Mouse (Mus musculus): ENCODE data around the gene 1700017B05Rik. TPM values are rescaled to one million over a fixed set of nuclear protein-coding genes. Genes with fewer than 3 reads are reported as not detected.

Gene 1700017B05Rik
- polyA plus RNA-seq, 1 experiment from 2014 or later: 24.6 TPM

DNA sequence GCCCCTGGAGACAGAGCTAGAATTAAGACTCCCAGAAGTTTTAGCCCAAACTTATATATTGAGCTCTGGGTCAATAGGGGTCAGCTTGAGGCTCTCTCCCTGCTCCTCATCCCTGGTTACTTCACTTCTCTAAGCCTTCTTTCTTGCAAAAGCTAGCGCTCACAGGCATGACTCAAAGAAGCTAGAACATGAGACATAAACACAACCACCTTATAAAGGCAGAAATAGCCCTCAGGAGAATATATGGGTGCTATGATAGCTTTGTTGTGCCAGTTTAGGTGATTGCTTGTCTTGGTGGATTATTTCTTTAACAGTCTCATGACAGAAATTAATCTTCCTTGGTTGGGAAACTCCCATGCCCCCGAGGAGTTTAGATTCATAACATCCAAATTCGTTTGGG, 32.5 kb upstream of the 1700017B05Rik start:
- peaks cover 3% of the 10 kb centered on the region; the same call in 1 of the 2 replicates for H3K9me3 ChIP-seq (replicated peaks)
- no peak for ATAC-seq (replicated peaks; ENCODE audit: low FRiP score)
- H3K27ac ChIP-seq: no peak overlapping the region
- H3K9ac ChIP-seq: no peak overlapping the region
- no peaks in the 10 kb centered on the region for H3K36me3 ChIP-seq
- H3K4me1 ChIP-seq: peaks cover 4% of the 10 kb centered on the region
- 72% methylated on average over 3 of the region's 3 CpGs for WGBS
- no peak overlapping the region for H3K4me3 ChIP-seq (replicated peaks)
- no peak overlapping the region for H3K4me2 ChIP-seq
- no peaks in the 10 kb centered on the region for H3K27me3 ChIP-seq

- no peak overlapping the region for H3K9ac ChIP-seq
- H3K27me3 ChIP-seq: no peaks in the 10 kb centered on the region
- H3K4me2 ChIP-seq: no peak overlapping the region
- no peaks in the 10 kb centered on the region for H3K36me3 ChIP-seq
- H3K4me3 ChIP-seq (replicated peaks): no peak overlapping the region
- WGBS: 90% methylated on average over 6 of the region's 6 CpGs
- no peak overlapping the region for H3K27ac ChIP-seq
- H3K9me3 ChIP-seq (replicated peaks): no peaks in the 10 kb centered on the region
- peaks cover 19% of the 10 kb centered on the region for H3K4me1 ChIP-seq
- ATAC-seq (replicated peaks; ENCODE audit: low FRiP score): no peak
Observed at GRCm38 (mm10) chr9:57287183-57287582, 24.8 kb upstream of the 1700017B05Rik start.

- Histone ChIP-seq H3K4me2 (no peak overlapping the region), H3K36me3 (no peaks in the 10 kb centered on the region), H3K4me3 (replicated peaks) (no peak overlapping the region), H3K27me3 (no peaks in the 10 kb centered on the region), H3K4me1 (peaks cover 48% of the 10 kb centered on the region), H3K27ac (no peak overlapping the region), H3K9me3 (replicated peaks) (no peaks in the 10 kb centered on the region), H3K9ac (no peak overlapping the region)
- no peak for ATAC-seq (replicated peaks; ENCODE audit: low FRiP score)
- WGBS: 65% methylated on average over 4 of the region's 4 CpGs
Observed at GRCm38 (mm10) chr9:57283311-57283710, 20.9 kb upstream of the 1700017B05Rik start.

GRCm38 (mm10) chr9:57282686-57283085, 20.3 kb upstream of the 1700017B05Rik start:
- Histone ChIP-seq H3K9me3 (replicated peaks) (no peaks in the 10 kb centered on the region), H3K27ac (no peak overlapping the region), H3K27me3 (no peaks in the 10 kb centered on the region), H3K4me1 (peaks cover 54% of the 10 kb centered on the region), H3K36me3 (no peaks in the 10 kb centered on the region), H3K9ac (no peak overlapping the region), H3K4me3 (replicated peaks) (no peak overlapping the region), H3K4me2 (no peak overlapping the region)
- WGBS: 65% methylated on average over 3 of the region's 3 CpGs
- ATAC-seq (replicated peaks; ENCODE audit: low FRiP score): no peak

- peak overlapping the region; percentile 19; the same call in 1 of the 2 replicates for H3K4me3 ChIP-seq (replicated peaks)
- ATAC-seq (replicated peaks; ENCODE audit: low FRiP score): peak; percentile 75
- no peak overlapping the region; the same call in 1 of the 2 replicates for H3K9ac ChIP-seq
Observed at GRCm38 (mm10) chr9:57281549-57281948, 19.1 kb upstream of the 1700017B05Rik start.

DNA sequence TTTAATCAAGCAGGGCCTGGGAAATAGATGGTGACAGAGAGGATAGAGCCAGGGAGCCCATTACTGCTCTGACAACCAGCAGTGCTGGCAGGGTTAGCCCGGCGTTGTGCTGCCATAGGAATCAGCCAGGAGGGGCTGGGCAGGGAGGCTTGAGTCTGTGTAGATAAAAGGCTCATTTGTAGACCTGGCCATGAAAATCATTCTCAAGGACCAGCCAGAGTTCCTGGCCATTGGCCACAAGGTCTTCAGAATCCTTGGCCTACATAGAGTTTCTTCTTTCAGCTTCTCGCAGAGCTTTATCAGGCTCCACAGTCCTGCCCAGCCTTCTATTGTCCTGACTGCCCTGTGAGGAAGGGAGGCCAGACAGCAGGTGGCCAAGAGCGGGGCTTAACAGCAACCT, 17.0 kb upstream of the 1700017B05Rik start:
- Histone ChIP-seq H3K4me1 (peaks cover 57% of the 10 kb centered on the region), H3K36me3 (no peaks in the 10 kb centered on the region), H3K9ac (no peak overlapping the region), H3K27me3 (no peaks in the 10 kb centered on the region), H3K4me3 (replicated peaks) (no peak overlapping the region), H3K4me2 (no peak overlapping the region), H3K9me3 (replicated peaks) (no peaks in the 10 kb centered on the region), H3K27ac (0 out of 2 replicates have a peak overlapping the region, but pooled peaks have one; percentile 3)
- WGBS: 55% methylated on average over 4 of the region's 4 CpGs
- no peak for ATAC-seq (replicated peaks; ENCODE audit: low FRiP score)

More at GRCm38 (mm10) chr9:57281549-57281948, 19.1 kb upstream of the 1700017B05Rik start:
- no peaks in the 10 kb centered on the region for H3K27me3 ChIP-seq
- H3K27ac ChIP-seq: no peak overlapping the region
- H3K9me3 ChIP-seq (replicated peaks): no peaks in the 10 kb centered on the region
- WGBS: 14% methylated on average over 20 of the region's 20 CpGs
- no peaks in the 10 kb centered on the region for H3K36me3 ChIP-seq
- H3K4me1 ChIP-seq: peaks cover 57% of the 10 kb centered on the region
- H3K4me2 ChIP-seq: peak overlapping the region; percentile 57

GRCm38 (mm10) chr9:57278268-57278667, 15.9 kb upstream of the 1700017B05Rik start:
- no peaks in the 10 kb centered on the region for H3K27me3 ChIP-seq

GRCm38 (mm10) chr9:57276311-57276710, 13.9 kb upstream of the 1700017B05Rik start:
- no peaks in the 10 kb centered on the region for H3K9me3 ChIP-seq (replicated peaks)
- H3K27me3 ChIP-seq: no peaks in the 10 kb centered on the region
- H3K4me1 ChIP-seq: peaks cover 41% of the 10 kb centered on the region
- H3K27ac ChIP-seq: no peak overlapping the region
- no peak for ATAC-seq (replicated peaks; ENCODE audit: low FRiP score)
- no peak overlapping the region for H3K4me3 ChIP-seq (replicated peaks)
- H3K9ac ChIP-seq: no peak overlapping the region
- no peaks in the 10 kb centered on the region for H3K36me3 ChIP-seq
- H3K4me2 ChIP-seq: no peak overlapping the region

More at GRCm38 (mm10) chr9:57278268-57278667, 15.9 kb upstream of the 1700017B05Rik start:
- WGBS: 53% methylated on average over 4 of the region's 4 CpGs
- H3K4me1 ChIP-seq: peaks cover 53% of the 10 kb centered on the region
- ATAC-seq (replicated peaks; ENCODE audit: low FRiP score): no peak
- H3K9me3 ChIP-seq (replicated peaks): no peaks in the 10 kb centered on the region
- no peak overlapping the region for H3K9ac ChIP-seq
- H3K27ac ChIP-seq: no peak overlapping the region
- H3K4me3 ChIP-seq (replicated peaks): no peak overlapping the region
- H3K4me2 ChIP-seq: no peak overlapping the region
- no peaks in the 10 kb centered on the region for H3K36me3 ChIP-seq

- Histone ChIP-seq H3K9ac (no peak overlapping the region), H3K9me3 (replicated peaks) (no peaks in the 10 kb centered on the region), H3K27me3 (no peaks in the 10 kb centered on the region), H3K4me1 (peaks cover 47% of the 10 kb centered on the region), H3K4me2 (no peak overlapping the region), H3K36me3 (no peaks in the 10 kb centered on the region), H3K27ac (no peak overlapping the region), H3K4me3 (replicated peaks) (no peak overlapping the region)
- 36% methylated on average over 6 of the region's 6 CpGs for WGBS
- no peak for ATAC-seq (replicated peaks; ENCODE audit: low FRiP score)
Observed at GRCm38 (mm10) chr9:57273805-57274494, 11.5 kb upstream of the 1700017B05Rik start.

DNA sequence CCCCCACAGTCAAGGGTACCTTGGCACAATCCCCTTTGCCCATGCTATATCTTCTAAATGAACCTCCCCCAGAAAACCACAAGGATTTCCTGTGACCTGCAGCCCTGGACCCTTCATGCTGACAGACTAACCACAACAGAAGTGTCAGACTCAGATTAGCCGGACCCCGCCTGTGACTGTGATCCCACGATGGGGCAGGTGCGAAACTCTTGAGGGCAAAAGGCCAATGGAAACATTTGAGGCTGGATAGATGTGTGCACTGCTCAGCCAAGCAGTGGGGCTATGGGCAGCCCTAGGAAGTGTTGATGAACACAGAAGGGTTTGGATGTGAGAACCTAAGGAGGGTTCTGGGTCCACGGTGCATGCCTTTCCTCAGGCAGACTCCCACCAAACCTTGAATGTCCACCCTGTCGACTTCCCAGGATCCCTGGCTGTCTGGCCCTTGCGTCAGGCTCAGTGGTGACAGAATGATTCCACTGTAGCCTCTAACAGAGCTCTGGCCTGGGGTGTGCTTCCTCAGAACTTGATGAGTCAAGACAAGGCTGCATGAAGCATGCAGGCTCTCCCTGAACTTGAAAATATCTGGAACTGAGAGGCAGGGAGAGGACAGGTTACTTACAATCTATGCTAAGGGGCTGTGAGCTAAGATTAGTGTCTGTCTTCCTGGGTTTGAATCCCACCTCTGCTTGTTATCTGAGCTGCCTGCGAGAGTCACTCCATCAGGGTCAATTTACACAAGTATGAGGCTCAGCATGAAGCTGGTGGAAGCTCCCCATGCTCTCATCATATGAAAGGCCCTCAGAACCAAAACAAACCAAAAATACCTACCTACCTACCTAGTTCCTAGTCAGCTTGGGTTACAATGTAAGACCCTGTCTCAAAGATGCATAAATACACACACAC, 10.7 kb upstream of the 1700017B05Rik start:
- Histone ChIP-seq H3K4me2 (no peak overlapping the region), H3K4me3 (replicated peaks) (no peak overlapping the region), H3K9ac (no peak overlapping the region), H3K36me3 (no peaks in the 10 kb centered on the region), H3K4me1 (peaks cover 43% of the 10 kb centered on the region), H3K27me3 (no peaks in the 10 kb centered on the region), H3K27ac (no peak overlapping the region), H3K9me3 (replicated peaks) (no peaks in the 10 kb centered on the region)
- ATAC-seq (replicated peaks; ENCODE audit: low FRiP score): no peak
- WGBS: 62% methylated on average over 8 of the region's 8 CpGs

DNA sequence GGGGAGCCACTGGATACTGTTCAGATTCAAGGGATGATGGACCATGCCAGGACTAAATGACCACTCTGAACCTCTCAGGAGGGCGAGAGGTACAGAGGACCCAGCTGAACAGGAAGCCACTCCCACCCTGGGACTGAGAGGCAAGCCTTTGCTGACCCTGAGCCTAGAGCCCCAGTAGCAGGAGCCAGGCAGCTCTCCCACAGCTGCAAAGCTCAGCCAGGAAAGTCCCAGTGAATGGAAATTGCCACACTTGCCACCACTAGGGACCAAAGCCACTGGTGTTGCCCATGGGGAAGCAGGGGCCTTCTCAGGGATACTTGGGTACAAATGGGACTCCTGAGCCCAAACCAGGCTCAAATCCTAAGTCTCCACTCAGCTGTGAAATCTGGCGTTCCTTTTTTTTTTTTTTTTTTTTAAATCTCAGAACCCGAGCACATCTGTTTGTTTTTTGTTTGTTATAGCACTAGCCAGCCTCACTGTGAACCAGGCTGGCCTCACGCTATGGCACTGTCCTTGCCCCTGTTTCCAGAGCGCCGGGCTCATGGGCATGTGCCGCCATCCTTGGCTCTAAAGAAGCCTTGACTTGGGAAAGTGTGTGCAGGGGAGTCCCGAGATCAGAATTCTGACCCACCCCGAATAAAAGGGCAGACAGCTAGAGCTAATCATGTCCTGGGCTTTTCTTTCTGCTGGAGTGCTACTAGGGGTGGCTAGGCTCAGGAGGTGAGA, 9.6 kb upstream of the 1700017B05Rik start:
- Histone ChIP-seq H3K36me3 (no peaks in the 10 kb centered on the region), H3K4me3 (replicated peaks) (no peak overlapping the region), H3K9me3 (replicated peaks) (no peaks in the 10 kb centered on the region), H3K4me1 (peaks cover 47% of the 10 kb centered on the region), H3K9ac (no peak overlapping the region), H3K4me2 (no peak overlapping the region), H3K27me3 (no peaks in the 10 kb centered on the region), H3K27ac (no peak overlapping the region)
- 56% methylated on average over 9 of the region's 9 CpGs for WGBS
- ATAC-seq (replicated peaks; ENCODE audit: low FRiP score): no peak
